Mouse (Mus musculus) embryonic facial prominence, embryonic 11.5 days (tissue): ENCODE data around the gene Cd9. TPM values are rescaled to one million over a fixed set of nuclear protein-coding genes. Genes with fewer than 3 reads are reported as not detected.

Experiments used
- ATAC-seq: fragments of 200-750 bp; cut with Nextera tagmentation; replicated peaks from 2 replicates; pipeline ENCODE4 v1.8.0; 2017; ENCODE audit warnings: low read depth; ENCODE audit not compliant: insufficient number of reproducible peaks, low FRiP score, low TSS enrichment
- DNase-seq: peaks from one replicate; pipeline ENCODE4 v3.0.0-alpha.2; 2015; ENCODE audit warnings: low spot score
- H3K27ac ChIP-seq: fragments of 300-500 bp; sonication (generic); replicated peaks from 2 replicates; pipeline ENCODE4 v1.5.1; 2014; ENCODE audit warnings: mild to moderate bottlenecking, low read depth, low read length, control low read depth
- H3K27me3 ChIP-seq: fragments of 300-500 bp; sonication (generic); 2 replicates; pipeline ENCODE4 v1.6.1; 2014; ENCODE audit warnings: mild to moderate bottlenecking, low read length, moderate library complexity, mixed read lengths; ENCODE audit not compliant: control insufficient read depth, insufficient read depth
- H3K36me3 ChIP-seq: fragments of 300-500 bp; sonication (generic); replicated peaks from 2 replicates; pipeline ENCODE4 v1.6.1; 2014; ENCODE audit warnings: low read depth, mild to moderate bottlenecking, low read length, moderate library complexity, mixed read lengths; ENCODE audit not compliant: control insufficient read depth, insufficient read depth
- H3K4me1 ChIP-seq: fragments of 300-500 bp; sonication (generic); 2 replicates; pipeline ENCODE4 v1.6.1; 2014; ENCODE audit warnings: low read length, mixed read lengths; ENCODE audit not compliant: control insufficient read depth, insufficient read depth
- H3K4me2 ChIP-seq: fragments of 300-500 bp; sonication (generic); 2 replicates; pipeline ENCODE4 v1.6.1; 2014; ENCODE audit warnings: low read depth, mild to moderate bottlenecking, control low read depth, low read length, moderate library complexity
- H3K4me3 ChIP-seq: fragments of 300-500 bp; sonication (generic); 2 replicates; pipeline ENCODE4 v1.5.1; 2014; ENCODE audit warnings: low read depth, low read length, control low read depth
- H3K9ac ChIP-seq: fragments of 300-500 bp; sonication (generic); replicated peaks from 2 replicates; pipeline ENCODE4 v1.6.1; 2014; ENCODE audit warnings: mild to moderate bottlenecking, control low read depth, low read length
- H3K9me3 ChIP-seq: fragments of 300-500 bp; sonication (generic); replicated peaks from 2 replicates; pipeline ENCODE4 v1.6.1; 2016; ENCODE audit warnings: mild to moderate bottlenecking, low read length, inconsistent platforms, mixed read lengths; ENCODE audit not compliant: control insufficient read depth
- WGBS: fragments of 180-500 bp; shearing (Covaris S2); extraction: QIAGEN DNeasy Blood & Tissue Kit; methylation state at CpG from one replicate; pipeline ENCODE4 v1.1.7; 2014; 5-methylcytosine and 5-hydroxymethylcytosine counted together
- polyA plus RNA-seq: library from polyadenylated mRNA; unstranded; fragments of >200 nt; fragmentation: Nextera tagmentation; extraction: Ambion mirVana; gene quantifications from 2 replicates; pipeline ENCODE4 v1.2.1, GENCODE M21; 2014

Cd9 gene
- polyA plus RNA-seq, 1 experiment from 2014 or later: 55.4 TPM

DNA sequence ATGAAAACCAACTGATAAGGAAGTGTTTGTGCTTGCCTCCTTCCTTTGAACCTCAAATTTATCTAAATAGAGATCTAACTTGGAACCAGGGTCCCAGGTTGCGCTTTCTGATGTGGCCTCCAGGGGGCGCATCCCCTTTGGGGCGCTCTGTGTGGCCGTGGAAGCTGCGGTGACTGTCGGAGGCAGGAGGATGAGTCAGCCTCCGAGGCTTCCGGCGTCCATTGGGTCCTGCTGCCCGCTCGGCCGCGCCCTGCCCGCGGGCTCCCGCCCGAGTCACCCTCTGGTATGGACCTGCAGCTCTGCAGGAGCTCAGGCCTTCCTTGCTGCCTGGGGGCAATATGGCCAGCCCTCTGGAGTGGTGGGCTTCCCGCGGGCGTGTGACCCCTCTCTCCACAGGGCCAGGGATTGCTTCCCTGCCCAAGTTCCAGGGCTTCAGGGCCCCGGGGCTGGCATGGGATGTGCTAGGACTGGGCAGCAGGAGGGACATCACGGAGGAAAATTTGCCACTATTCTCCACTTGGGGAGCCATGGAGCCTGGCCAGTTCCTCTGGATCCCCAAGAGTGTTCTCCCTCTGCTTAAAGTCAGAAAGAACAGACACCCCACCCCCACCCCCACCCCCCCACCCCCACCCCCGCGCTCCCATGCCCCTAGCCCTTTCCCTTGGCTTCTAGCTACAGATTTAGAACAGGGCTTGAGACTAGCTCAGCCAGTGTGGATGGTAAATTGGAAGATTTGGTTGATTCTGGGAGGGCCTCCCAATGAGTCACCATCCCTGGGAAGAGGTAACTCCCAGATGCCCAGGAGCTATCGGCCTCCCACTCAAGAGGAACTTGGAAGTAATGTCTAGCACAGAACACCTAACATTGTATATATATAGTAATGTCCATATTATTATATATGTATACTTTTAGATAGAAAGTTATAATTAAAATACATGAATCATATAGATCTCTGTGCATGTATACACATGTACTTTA, 67.9 kb downstream of the Cd9 start:
- DNase-seq (peak; percentile 91), ATAC-seq (peak; percentile 66)
- Histone ChIP-seq H3K9ac (peak overlapping the region; percentile 68), H3K27me3 (no peaks in the 10 kb centered on the region), H3K27ac (0 out of 2 replicates have a peak overlapping the region, but pooled peaks have one; percentile 13), H3K36me3 (no peaks in the 10 kb centered on the region), H3K4me2 (peak overlapping the region; percentile 92), H3K9me3 (no peaks in the 10 kb centered on the region), H3K4me1 (no peaks in the 10 kb centered on the region; the same call in 1 of the 2 replicates), H3K4me3 (peak overlapping the region; percentile 41)
- WGBS: 2% methylated on average over 25 of the region's 25 CpGs

DNA sequence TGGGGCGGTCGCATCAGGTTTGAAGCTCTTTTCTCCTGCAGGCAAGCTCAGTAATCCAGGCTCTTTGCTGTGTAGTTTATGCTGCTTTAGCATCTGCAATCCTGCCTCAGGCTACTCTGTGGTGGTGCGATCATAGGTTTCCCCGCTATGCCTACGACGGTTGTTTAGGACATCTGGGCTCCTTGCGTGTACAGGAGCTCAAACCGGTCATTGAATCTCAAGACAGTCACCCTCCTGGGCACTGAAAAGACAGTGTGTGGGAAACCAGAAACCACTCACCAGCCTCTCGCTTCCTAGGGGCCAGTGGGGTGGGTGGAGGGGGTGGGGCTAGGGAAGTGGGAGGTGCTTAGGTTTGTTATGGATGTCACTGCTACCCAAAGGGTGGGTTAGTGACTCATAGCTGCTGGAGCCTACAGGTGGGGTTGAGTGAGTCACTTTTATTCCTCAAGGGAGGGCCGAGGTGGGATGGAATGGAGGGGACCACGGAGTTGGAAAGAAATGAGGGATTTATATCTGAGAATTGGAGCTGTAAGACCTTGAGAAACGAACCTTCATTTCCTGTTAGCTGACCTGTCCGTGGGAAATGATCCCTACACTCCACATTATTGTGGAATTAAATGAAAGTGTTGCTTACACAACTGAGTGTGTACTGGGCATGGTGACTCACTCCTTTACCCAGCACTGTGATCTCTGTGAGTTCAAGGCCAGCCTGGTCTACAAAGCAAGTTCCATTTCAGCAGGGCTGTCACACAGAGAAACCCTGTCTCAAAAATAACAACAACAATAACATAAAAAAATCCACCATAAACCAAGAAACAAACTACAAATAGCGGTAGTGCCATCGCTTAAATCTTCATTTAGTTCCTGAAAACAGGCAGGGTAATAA, 69.1 kb downstream of the Cd9 start:
- Histone ChIP-seq H3K4me3 (no peak overlapping the region), H3K36me3 (no peaks in the 10 kb centered on the region), H3K27me3 (no peaks in the 10 kb centered on the region), H3K4me2 (no peak overlapping the region), H3K9me3 (no peaks in the 10 kb centered on the region), H3K27ac (no peak overlapping the region), H3K4me1 (no peaks in the 10 kb centered on the region; the same call in 1 of the 2 replicates), H3K9ac (no peak overlapping the region)
- ATAC-seq (no peak), DNase-seq (no peak)
- WGBS: 49% methylated on average over 15 of the region's 15 CpGs

DNA sequence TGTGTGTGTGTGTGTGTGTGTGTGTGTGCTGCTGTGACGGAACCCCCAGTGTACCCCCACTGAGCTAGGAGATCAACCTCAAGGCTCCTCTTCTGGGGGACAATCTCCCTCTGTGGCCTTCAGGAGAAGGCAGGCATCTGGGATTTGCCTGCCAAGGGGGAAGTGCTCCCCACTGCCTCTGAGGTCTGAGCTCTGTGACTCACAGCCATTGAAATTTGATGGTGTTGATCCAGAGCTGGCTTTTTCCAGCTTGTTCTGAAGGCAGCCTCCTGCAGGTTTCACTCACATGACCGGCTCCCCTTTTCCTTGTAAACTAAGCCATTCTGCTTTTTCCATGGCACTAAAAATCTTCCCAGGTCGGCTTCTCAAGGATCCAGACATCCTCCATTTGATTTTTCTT, 70.4 kb downstream of the Cd9 start:
- ATAC-seq: no peak

DNA sequence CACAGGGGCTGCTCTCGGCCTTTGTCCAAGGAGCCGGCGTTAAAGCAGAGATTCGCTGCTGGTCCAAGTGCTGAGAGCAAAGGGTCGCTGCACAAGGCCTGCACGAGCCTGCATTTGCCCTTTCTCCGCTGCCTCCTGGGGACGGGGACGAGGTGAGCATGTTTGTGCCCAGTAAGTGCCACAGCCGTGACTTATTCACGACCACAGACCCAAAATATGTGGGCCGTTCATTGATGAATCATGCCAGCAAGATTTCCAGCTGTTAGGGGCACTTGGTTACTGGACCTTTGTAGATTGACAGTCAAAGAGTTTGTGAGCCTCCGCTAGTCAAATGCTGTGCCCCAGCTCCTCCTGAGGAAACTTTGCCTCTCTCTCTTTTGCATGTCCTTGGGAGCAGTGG, 71.1 kb downstream of the Cd9 start:
- Histone ChIP-seq H3K27ac (no peak overlapping the region), H3K4me2 (no peak overlapping the region), H3K4me1 (no peaks in the 10 kb centered on the region; the same call in 1 of the 2 replicates), H3K27me3 (no peaks in the 10 kb centered on the region), H3K36me3 (no peaks in the 10 kb centered on the region), H3K9ac (no peak overlapping the region), H3K4me3 (no peak overlapping the region), H3K9me3 (no peaks in the 10 kb centered on the region)
- DNase-seq (no peak), ATAC-seq (no peak)
- WGBS: 41% methylated on average over 13 of the region's 13 CpGs

More for the DNA sequence above, 70.4 kb downstream of the Cd9 start:
- H3K9me3 ChIP-seq: no peaks in the 10 kb centered on the region
- no peak overlapping the region for H3K9ac ChIP-seq
- no peak overlapping the region for H3K27ac ChIP-seq
- H3K4me2 ChIP-seq: no peak overlapping the region
- H3K36me3 ChIP-seq: no peaks in the 10 kb centered on the region
- H3K4me3 ChIP-seq: no peak overlapping the region
- DNase-seq: no peak
- no peaks in the 10 kb centered on the region for H3K27me3 ChIP-seq
- 76% methylated on average over 3 of the region's 3 CpGs for WGBS
- no peaks in the 10 kb centered on the region; the same call in 1 of the 2 replicates for H3K4me1 ChIP-seq

DNA sequence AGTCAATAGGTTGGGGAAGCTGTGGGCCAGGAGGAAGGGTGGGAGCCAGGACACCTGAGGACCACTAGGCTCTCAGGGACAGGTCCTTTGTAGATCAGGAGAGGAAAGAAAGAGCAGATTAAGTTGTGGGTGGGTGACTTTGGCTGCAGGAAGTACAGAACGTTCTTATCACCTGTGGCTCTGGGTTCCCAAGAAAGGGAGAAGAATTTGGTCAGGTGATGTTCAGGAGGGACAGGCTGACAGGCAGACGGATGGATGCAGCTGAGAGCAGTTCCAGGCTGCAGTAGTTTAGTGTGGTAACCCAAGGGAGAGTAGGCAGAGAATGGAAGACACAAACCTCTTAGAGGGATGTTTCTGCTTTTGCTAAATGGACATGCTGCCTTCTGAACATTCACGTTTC, 71.5 kb downstream of the Cd9 start:
- Histone ChIP-seq H3K9ac (no peak overlapping the region), H3K4me3 (no peak overlapping the region), H3K36me3 (no peaks in the 10 kb centered on the region), H3K27me3 (no peaks in the 10 kb centered on the region), H3K27ac (no peak overlapping the region), H3K4me2 (no peak overlapping the region), H3K4me1 (no peaks in the 10 kb centered on the region; the same call in 1 of the 2 replicates), H3K9me3 (no peaks in the 10 kb centered on the region)
- WGBS: 40% methylated on average over 3 of the region's 3 CpGs
- DNase-seq (no peak), ATAC-seq (no peak)

DNA sequence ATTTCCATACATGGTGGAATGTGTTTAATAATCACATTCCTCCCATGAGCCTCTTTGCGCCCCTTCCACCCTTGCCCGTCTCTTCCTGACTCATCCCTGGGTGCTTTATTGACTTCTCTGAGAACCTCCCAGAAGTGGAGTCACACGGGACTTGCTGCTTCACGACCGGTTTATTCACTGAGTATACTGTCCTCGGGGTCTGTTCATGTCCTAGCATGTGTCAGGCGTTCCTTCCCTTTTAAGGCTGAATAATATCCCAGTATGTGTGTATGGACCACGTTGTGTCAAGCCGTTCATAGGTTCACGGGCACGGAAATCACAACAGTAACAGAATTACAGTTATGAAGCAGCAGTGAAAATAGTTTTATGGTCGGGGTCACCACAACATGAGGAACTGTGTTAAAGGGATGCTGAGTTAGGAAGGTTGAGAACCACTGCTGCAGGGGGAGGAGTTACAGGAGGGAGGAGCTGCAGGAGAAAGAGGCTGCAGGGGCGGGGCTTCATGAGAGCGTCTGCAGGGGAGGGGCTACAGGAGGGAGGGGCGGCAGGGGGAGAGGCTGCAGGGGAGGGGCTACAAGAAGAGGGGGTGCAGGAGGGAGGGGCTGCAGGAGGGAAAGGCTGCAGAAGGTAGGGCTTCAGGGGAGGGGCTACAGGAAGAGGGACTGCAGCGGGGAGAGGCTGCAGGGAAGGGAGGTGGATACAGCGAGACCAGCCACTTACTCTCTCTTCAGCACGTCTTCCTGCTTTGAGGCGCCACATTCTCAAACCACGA, 72.4 kb downstream of the Cd9 start:
- no peak overlapping the region for H3K4me3 ChIP-seq
- no peaks in the 10 kb centered on the region for H3K27me3 ChIP-seq
- H3K4me2 ChIP-seq: peak overlapping the region; percentile 10
- ATAC-seq (0 out of 2 replicates have a peak, but pooled peaks have one; percentile 6), DNase-seq (peak; percentile 82)
- no peaks in the 10 kb centered on the region for H3K9me3 ChIP-seq
- no peak overlapping the region for H3K9ac ChIP-seq
- H3K27ac ChIP-seq: no peak overlapping the region
- H3K36me3 ChIP-seq: no peaks in the 10 kb centered on the region
- no peaks in the 10 kb centered on the region; the same call in 1 of the 2 replicates for H3K4me1 ChIP-seq
- WGBS: 22% methylated on average over 20 of the region's 20 CpGs

DNA sequence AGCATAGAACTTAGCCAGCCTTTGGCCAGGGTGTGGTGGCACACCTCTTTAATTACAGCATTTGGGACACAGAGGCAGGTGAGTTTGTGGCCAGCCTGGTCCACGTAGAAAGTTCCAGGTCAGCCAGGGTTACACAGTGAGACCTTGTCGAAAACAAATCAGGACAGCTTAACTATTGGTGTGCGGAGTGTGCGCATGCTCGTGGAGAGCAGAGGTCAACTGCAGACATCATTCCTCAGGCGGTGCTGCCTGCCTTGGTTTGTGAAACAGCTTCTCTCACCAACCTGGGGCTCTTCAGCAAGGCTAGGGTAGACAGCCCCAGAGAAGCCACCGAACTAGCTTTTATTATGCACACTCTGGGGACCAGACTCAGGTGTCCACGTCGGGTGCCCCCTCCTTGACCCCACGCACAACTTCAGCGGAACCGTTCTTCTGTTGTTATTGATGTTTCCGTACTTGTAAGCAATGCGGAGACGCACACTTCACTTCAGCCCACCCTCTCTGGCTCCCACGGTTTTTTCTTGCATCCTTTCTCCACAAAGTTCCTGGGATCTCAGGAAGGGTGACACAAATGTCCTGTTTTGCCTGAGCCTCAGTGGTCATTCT, 74.0 kb downstream of the Cd9 start:
- Histone ChIP-seq H3K4me1 (no peaks in the 10 kb centered on the region), H3K27me3 (no peaks in the 10 kb centered on the region), H3K36me3 (no peaks in the 10 kb centered on the region), H3K9me3 (no peaks in the 10 kb centered on the region), H3K4me3 (no peak overlapping the region), H3K4me2 (no peak overlapping the region), H3K27ac (no peak overlapping the region), H3K9ac (no peak overlapping the region)
- WGBS: 72% methylated on average over 16 of the region's 16 CpGs
- DNase-seq: no peak
- no peak for ATAC-seq
